Mouse (Mus musculus): ENCODE results near the gene Mup11. TPM values are rescaled to one million over a fixed set of nuclear protein-coding genes. Genes with fewer than 3 reads are reported as not detected.
"Not testable (repeated sequence)": the region's sequence is repeated elsewhere in the genome, so short reads cannot be mapped to it uniquely, and the experiment has no call there.

Gene Mup11
- total RNA-seq (2021), result not detected

- DNase-seq; intact Hi-C loops (cut with DNase I): not testable (repeated sequence)
These were observed at the start of gene Mup11 for GRCm38 (mm10) chr4:60662311-60662710. Gene Mup11, minus strand, starts transcription at chr4:60662411.

Other genes with a start within 250 kb of the Mup11 start
- gene Mup9, start 240.5 kb downstream of the Mup11 start, total RNA-seq (2021), result not detected
- not detected for gene Mup1, start 160.5 kb downstream of the Mup11 start, total RNA-seq (2021)
- gene Mup10, start 80.2 kb downstream of the Mup11 start, total RNA-seq (2021), result not detected
- gene Mup12, start 78.9 kb upstream of the Mup11 start, total RNA-seq (2021), result not detected
- not detected for gene Mup22, start 159.1 kb upstream of the Mup11 start, total RNA-seq (2021)